Mouse (Mus musculus) hindbrain, embryonic 11.5 days (tissue): Measurements from ENCODE around the gene Coro2b. TPM values are rescaled to one million over a fixed set of nuclear protein-coding genes. Genes with fewer than 3 reads are reported as not detected.

ENCODE experiments used
- ATAC-seq: fragments of 200-750 bp; cut with Nextera tagmentation; 2 replicates; pipeline ENCODE4 v1.8.0; 2017; ENCODE audit warnings: mild to moderate bottlenecking, moderate TSS enrichment, moderate library complexity; ENCODE audit not compliant: low FRiP score
- DNase-seq: peaks from one replicate; pipeline ENCODE4 v3.0.0-alpha.2; 2015; ENCODE audit warnings: low spot score
- H3K27ac ChIP-seq: fragments of 300-500 bp; sonication (generic); 2 replicates; pipeline ENCODE4 v1.5.1; 2014; ENCODE audit warnings: mild to moderate bottlenecking, low read depth, low read length
- H3K27me3 ChIP-seq: fragments of 300-500 bp; sonication (generic); 2 replicates; pipeline ENCODE4 v1.6.1; 2014; ENCODE audit warnings: mild to moderate bottlenecking, low read length, moderate library complexity, mixed read lengths; ENCODE audit not compliant: control insufficient read depth, insufficient read depth
- H3K36me3 ChIP-seq: fragments of 300-500 bp; sonication (generic); 2 replicates; pipeline ENCODE4 v1.6.1; 2014; ENCODE audit warnings: mild to moderate bottlenecking, low read length, moderate library complexity, mixed read lengths; ENCODE audit not compliant: control insufficient read depth, insufficient read depth
- H3K4me1 ChIP-seq: fragments of 300-500 bp; sonication (generic); replicated peaks from 2 replicates; pipeline ENCODE4 v1.6.1; 2014; ENCODE audit warnings: low read length, mixed read lengths; ENCODE audit not compliant: control insufficient read depth, insufficient read depth
- H3K4me2 ChIP-seq: fragments of 300-500 bp; sonication (generic); replicated peaks from 2 replicates; pipeline ENCODE4 v1.6.1; 2014; ENCODE audit warnings: mild to moderate bottlenecking, low read depth, low read length
- H3K4me3 ChIP-seq: fragments of 300-500 bp; sonication (generic); 2 replicates; pipeline ENCODE4 v1.5.1; 2014; ENCODE audit warnings: low read depth, low read length
- H3K9ac ChIP-seq: fragments of 300-500 bp; sonication (generic); 2 replicates; pipeline ENCODE4 v1.6.1; 2014; ENCODE audit warnings: low read depth, low read length
- H3K9me3 ChIP-seq: fragments of 300-500 bp; sonication (generic); 2 replicates; pipeline ENCODE4 v1.6.1; 2016; ENCODE audit warnings: low read length; ENCODE audit not compliant: control insufficient read depth
- WGBS: fragments of 180-500 bp; shearing (Covaris S2); extraction: QIAGEN DNeasy Blood & Tissue Kit; methylation state at CpG from one replicate; pipeline ENCODE4 v1.1.7; 2014; 5-methylcytosine and 5-hydroxymethylcytosine counted together
- polyA plus RNA-seq: library from polyadenylated mRNA; unstranded; fragments of >200 nt; fragmentation: Nextera tagmentation; extraction: Ambion mirVana; gene quantifications from 2 replicates; pipeline ENCODE4 v1.2.1, GENCODE M21; 2014

The Coro2b gene
- polyA plus RNA-seq, 1 experiment from 2014 or later: 20.5 TPM

DNA sequence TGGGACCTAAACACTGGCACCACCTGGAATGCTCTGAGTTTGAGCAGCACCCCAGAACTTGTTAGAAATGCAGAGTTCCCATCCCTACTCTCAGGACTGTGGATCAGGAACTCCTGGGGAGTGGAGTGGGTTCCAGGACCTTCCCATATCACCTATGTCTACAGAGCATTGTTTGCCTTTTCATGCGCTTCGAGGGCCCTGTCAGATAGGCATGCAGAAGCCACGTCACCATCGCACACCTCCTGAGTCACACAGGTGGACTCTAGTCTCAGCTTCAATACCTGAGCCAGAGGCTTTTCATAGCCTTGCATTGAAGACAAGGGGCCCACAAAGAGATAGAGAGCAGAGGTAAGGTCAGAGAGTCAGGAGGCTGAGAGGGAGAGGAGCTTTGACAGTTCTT, 7.0 kb upstream of the Coro2b start:
- ATAC-seq: no peak
- no peak overlapping the region for H3K27ac ChIP-seq
- WGBS: 96% methylated on average over 4 of the region's 4 CpGs

DNA sequence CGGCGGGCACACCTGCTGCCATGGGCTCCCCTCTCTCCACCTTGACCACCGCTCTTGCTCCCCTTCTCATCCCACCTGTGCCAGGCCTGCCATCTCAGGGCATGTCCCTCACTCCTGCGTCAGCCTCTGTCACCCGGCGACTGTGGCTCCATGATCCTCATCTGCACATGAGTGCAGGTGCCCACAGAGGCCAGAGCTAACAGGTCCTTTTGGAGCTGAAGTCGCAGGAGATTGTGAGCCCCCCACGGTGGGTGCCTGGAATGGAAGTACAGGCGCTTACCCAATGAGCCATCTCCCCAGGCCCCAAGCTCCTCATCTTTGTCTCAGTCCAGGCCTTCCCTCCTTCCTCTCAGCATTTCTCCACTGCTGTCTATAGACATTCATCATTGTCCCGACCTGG, 4.8 kb upstream of the Coro2b start:
- peaks cover 9% of the 10 kb centered on the region for H3K4me1 ChIP-seq
- no peaks in the 10 kb centered on the region for H3K36me3 ChIP-seq
- no peaks in the 10 kb centered on the region for H3K9me3 ChIP-seq
- 53% methylated on average over 10 of the region's 10 CpGs for WGBS
- H3K27me3 ChIP-seq: no peaks in the 10 kb centered on the region
- H3K4me3 ChIP-seq: no peak overlapping the region
- H3K9ac ChIP-seq: no peak overlapping the region; the same call in 1 of the 2 replicates
- no peak for DNase-seq
- ATAC-seq: no peak
- H3K27ac ChIP-seq: peak overlapping the region; percentile 78
- H3K4me2 ChIP-seq: no peak overlapping the region

More for the DNA sequence above, 7.0 kb upstream of the Coro2b start:
- no peak for DNase-seq
- no peak overlapping the region for H3K9ac ChIP-seq
- no peaks in the 10 kb centered on the region for H3K36me3 ChIP-seq
- H3K4me2 ChIP-seq: no peak overlapping the region
- peaks cover 9% of the 10 kb centered on the region for H3K4me1 ChIP-seq
- no peak overlapping the region for H3K4me3 ChIP-seq
- H3K9me3 ChIP-seq: no peaks in the 10 kb centered on the region
- no peaks in the 10 kb centered on the region for H3K27me3 ChIP-seq

DNA sequence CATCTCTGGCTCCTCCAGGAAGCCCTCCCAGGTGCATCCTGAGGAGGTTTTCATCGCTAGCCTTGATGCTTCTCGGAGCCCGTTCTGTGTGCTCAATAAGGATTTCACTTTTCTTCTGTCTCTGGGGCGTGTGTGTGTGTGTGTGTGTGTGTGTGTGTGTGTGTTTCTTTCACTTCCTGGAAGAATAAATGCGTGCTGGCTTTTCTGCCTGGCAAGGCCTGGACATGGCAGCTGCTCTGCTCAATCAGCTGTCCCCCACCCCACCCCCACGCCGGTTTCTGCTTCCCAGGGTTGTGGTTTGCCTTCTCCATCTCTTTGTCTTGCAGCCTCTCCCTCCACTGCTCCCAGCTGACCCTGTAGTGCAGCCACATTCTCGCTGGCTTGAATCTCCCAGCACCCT, 4.3 kb upstream of the Coro2b start:
- no peak overlapping the region; the same call in 1 of the 2 replicates for H3K9ac ChIP-seq
- peak; percentile 55 for DNase-seq
- H3K4me2 ChIP-seq: no peak overlapping the region
- no peaks in the 10 kb centered on the region for H3K27me3 ChIP-seq
- peak; percentile 41; the same call in 1 of the 2 replicates for ATAC-seq
- H3K4me1 ChIP-seq: peaks cover 9% of the 10 kb centered on the region
- H3K9me3 ChIP-seq: no peaks in the 10 kb centered on the region
- 32% methylated on average over 8 of the region's 8 CpGs for WGBS
- H3K4me3 ChIP-seq: no peak overlapping the region
- peak overlapping the region; percentile 78 for H3K27ac ChIP-seq
- H3K36me3 ChIP-seq: no peaks in the 10 kb centered on the region

DNA sequence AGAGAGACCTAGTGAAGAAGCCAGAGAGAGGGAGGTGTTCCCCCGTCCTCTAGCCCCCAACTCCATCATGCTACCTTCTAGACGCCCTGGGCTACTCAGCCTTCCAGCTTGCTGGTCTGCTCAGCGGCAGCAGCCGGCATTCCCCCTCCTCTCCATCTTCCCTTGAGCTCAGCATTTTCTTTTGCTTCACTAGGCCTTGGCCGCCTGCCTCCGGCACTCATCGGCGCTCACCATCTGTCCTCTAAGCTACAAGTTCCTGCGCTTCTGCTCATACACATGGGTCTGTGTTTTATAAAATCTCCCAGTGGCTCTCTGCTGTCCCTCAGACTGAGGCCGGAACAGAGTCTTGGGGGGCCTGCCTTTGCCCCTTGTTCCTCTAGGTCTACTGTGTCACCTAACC, 3.9 kb upstream of the Coro2b start:
- no peak for ATAC-seq
- peak; percentile 49 for DNase-seq

DNA sequence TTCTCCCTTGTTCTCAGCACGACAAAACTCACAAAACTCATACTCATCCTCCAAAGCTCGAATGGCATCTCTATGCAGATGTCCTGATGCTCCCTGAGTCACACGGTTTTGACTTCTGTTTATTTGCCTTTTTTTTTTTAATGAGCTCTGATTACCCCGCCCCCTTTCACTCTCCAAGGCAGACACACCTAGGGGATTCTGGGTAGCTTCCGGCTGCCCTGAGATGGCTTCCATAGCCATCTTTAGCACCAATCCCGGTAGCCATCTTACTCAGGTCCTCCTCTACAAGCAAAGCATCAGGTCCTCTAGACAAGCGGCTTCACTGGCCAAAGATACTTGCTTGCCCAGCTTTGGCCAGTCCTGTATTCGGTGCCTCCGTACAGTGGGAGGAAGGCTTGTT, 3.3 kb upstream of the Coro2b start:
- no peaks in the 10 kb centered on the region for H3K27me3 ChIP-seq
- H3K9me3 ChIP-seq: no peaks in the 10 kb centered on the region
- peak overlapping the region; percentile 78 for H3K27ac ChIP-seq
- H3K4me1 ChIP-seq: peaks cover 13% of the 10 kb centered on the region
- no peak overlapping the region for H3K9ac ChIP-seq
- no peak overlapping the region for H3K4me3 ChIP-seq
- H3K36me3 ChIP-seq: no peaks in the 10 kb centered on the region
- DNase-seq (no peak), ATAC-seq (no peak)
- H3K4me2 ChIP-seq: no peak overlapping the region
- 86% methylated on average over 9 of the region's 9 CpGs for WGBS

More for the DNA sequence above, 3.9 kb upstream of the Coro2b start:
- H3K27me3 ChIP-seq: no peaks in the 10 kb centered on the region
- H3K4me3 ChIP-seq: no peak overlapping the region
- H3K4me1 ChIP-seq: peaks cover 9% of the 10 kb centered on the region
- no peak overlapping the region for H3K4me2 ChIP-seq
- H3K9me3 ChIP-seq: no peaks in the 10 kb centered on the region
- H3K27ac ChIP-seq: peak overlapping the region; percentile 78
- no peaks in the 10 kb centered on the region for H3K36me3 ChIP-seq
- 40% methylated on average over 10 of the region's 10 CpGs for WGBS
- no peak overlapping the region; the same call in 1 of the 2 replicates for H3K9ac ChIP-seq

DNA sequence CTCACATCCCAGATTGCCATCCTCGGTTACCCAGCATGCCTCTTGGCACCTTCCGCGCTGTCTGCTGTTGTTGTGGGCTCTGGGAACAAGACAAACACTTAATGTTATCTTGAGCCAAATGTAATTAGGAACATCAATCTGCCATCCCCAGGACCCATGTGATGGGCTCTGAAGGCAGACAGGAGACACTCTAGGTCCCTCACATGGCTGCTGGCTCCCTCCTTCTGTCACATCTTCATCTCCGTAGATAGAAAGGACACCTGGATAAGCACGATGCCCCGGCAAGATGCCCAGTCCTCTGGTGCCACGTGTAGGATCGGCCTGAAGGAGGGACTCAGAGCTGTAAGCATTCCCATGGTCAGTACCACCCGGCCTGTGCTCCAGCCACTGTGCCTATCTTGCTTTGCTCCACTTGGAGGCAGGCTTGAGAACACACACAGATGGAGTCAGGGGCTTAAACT, 2.4 kb upstream of the Coro2b start:
- no peak overlapping the region for H3K27ac ChIP-seq
- peaks cover 13% of the 10 kb centered on the region for H3K4me1 ChIP-seq

DNA sequence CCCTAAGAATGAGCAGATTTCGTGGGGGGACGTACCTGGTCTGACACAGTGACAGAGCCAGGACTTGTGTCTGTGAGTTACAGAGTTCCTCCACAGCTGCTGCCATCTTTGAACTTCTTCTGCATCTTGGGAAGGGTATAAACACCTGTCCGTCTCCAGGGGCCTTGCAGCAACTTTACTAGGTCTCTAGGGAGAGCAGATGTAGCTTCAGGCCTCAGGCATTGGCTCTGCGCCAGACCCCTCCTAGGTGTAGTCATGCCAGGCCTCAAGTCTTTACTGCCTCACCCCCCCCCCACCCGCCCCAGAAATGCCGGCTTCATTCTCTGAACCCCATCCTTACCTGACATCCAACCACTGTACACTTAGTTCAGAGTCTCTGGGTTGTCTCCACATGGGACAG, 1.1 kb upstream of the Coro2b start:
- peaks cover 13% of the 10 kb centered on the region for H3K4me1 ChIP-seq
- H3K9me3 ChIP-seq: no peaks in the 10 kb centered on the region
- no peaks in the 10 kb centered on the region for H3K27me3 ChIP-seq

More for the DNA sequence above, 2.4 kb upstream of the Coro2b start:
- DNase-seq (no peak), ATAC-seq (no peak)
- Histone ChIP-seq H3K27me3 (no peaks in the 10 kb centered on the region), H3K4me3 (no peak overlapping the region), H3K9ac (no peak overlapping the region), H3K9me3 (no peaks in the 10 kb centered on the region), H3K4me2 (no peak overlapping the region), H3K36me3 (no peaks in the 10 kb centered on the region)
- 86% methylated on average over 9 of the region's 9 CpGs for WGBS

DNA sequence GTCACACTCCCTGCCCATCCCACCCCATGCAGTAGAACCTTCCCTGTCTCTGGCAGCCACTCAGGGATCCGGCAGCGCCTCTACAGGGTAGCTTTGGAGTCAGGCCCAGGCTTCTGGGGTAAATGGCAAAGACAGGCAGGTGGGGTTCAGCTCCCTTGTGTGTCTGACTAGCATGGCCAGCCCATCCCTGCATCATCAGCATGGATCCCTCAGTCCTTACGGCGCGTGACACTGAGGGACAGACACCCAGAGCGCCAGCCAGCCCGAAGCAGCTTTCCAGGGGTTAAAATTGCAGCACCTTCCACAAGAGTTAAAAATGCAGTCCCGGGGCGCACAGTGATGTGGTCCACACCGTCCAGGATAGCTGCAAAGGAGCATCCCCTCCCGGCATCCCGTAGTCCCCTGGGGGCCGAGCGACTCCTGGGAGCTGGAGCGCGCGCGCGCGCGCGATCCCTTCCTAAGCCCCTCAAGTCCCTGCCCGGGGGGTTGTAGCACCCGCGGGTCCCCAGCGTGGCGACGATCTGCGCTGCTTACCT, 657 bp downstream of the Coro2b start:
- ATAC-seq (peak; percentile 28), DNase-seq (no peak)
- H3K4me2 ChIP-seq: peak overlapping the region; percentile 75
- H3K27me3 ChIP-seq: no peaks in the 10 kb centered on the region
- H3K4me1 ChIP-seq: peaks cover 20% of the 10 kb centered on the region
- peak overlapping the region; percentile 91 for H3K27ac ChIP-seq
- WGBS: 3% methylated on average over 29 of the region's 29 CpGs
- peak overlapping the region; percentile 62 for H3K4me3 ChIP-seq
- peak overlapping the region; percentile 91 for H3K9ac ChIP-seq
- H3K9me3 ChIP-seq: no peaks in the 10 kb centered on the region
- H3K36me3 ChIP-seq: no peaks in the 10 kb centered on the region

More for the DNA sequence above, 1.1 kb upstream of the Coro2b start:
- Histone ChIP-seq H3K9ac (no peak overlapping the region), H3K4me3 (no peak overlapping the region), H3K36me3 (no peaks in the 10 kb centered on the region), H3K4me2 (no peak overlapping the region), H3K27ac (no peak overlapping the region)
- no peak for ATAC-seq
- 84% methylated on average over 6 of the region's 6 CpGs for WGBS
- DNase-seq: no peak

DNA sequence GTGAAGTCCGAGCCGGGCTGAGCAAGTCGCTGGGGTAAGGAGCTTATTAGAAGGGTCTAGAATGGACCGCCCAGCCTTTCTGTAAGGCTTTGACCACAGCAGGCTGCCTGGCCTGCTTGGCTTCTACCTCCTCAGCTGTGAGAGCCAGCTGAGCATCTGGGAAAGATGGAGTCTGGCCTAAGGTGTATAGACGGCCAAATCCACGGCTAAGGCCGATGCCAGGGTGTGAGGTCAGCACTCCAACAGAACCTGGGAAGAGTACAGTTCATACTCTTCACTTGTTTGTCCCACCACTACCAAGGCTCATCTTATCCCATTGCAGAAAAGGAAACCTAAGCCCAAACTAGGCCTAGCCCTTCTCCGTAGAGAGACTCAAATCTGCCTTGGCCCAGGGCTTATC, 1.3 kb downstream of the Coro2b start:
- Histone ChIP-seq H3K27ac (0 out of 2 replicates have a peak overlapping the region, but pooled peaks have one; percentile 91), H3K4me1 (peaks cover 19% of the 10 kb centered on the region), H3K4me3 (peak overlapping the region; percentile 62), H3K36me3 (no peaks in the 10 kb centered on the region), H3K9ac (peak overlapping the region; percentile 91), H3K27me3 (no peaks in the 10 kb centered on the region), H3K9me3 (no peaks in the 10 kb centered on the region), H3K4me2 (peak overlapping the region; percentile 75)
- DNase-seq (no peak), ATAC-seq (no peak)
- 73% methylated on average over 8 of the region's 8 CpGs for WGBS
